ENCODE assay signal across 9 mouse cellular contexts in genomic region chr11:49658791-49659469, GRCm38 (mm10). TPM values are rescaled to one million over a fixed set of nuclear protein-coding genes. Genes with fewer than 3 reads are reported as not detected.
A peak's percentile ranks its signal among the peaks of the same experiment; 100 is the strongest.
DNase-seq lines count a peak whose midpoint lies in the region; ATAC-seq and TF ChIP-seq lines count a peak whose summit lies in the region.
"Had no signal": no experiment of that assay in that cellular context is flagged by ENCODE, and none has a peak within 500 bp of the region (broad histone marks: within the 10 kb centered on the region; RNA-seq: fewer than 3 reads in every experiment).

No protein-coding gene starts in this region.

- peak; percentile 36 for ATAC-seq in activated CD4-positive, CD25-positive, alpha-beta regulatory T cell, adult 4 months
- 0 out of 2 replicates have a peak, but pooled peaks have one; percentile 34 for ATAC-seq in megakaryocyte-erythroid progenitor cell, adult 5-6 weeks (replicated peaks; ENCODE audit: low FRiP score, low TSS enrichment, poor library complexity, severe bottlenecking)

- DNase-seq in left cerebral cortex, adult 2 months (ENCODE audit: extremely low spot score in 1 of 2, low spot score in 2 of 2): no peak
- no peak for DNase-seq in left cerebral cortex, postnatal 25 days (ENCODE audit: low spot score in 2 of 2)
- peak; percentile 56 for DNase-seq in induced T-regulatory cell, adult 2 months (ENCODE audit: low read depth)
- DNase-seq in cerebellum, adult 18-20 months: no peak
- DNase-seq in neural tube, embryonic 10.5 days (ENCODE audit: extremely low spot score, low spot score): no peak

- H3K4me3 ChIP-seq in left cerebral cortex, adult 2 months: no peak overlapping the region
- H3K4me3 ChIP-seq: hindbrain, embryonic 13.5 days had no signal

- TF ChIP-seq CTCF in left cerebral cortex, adult 2 months (IDR thresholded peaks at IDR 0.05): no peak

- intact Hi-C loops in left cerebral cortex, adult 2 months (cut with DNase I): loop anchor here (10.0 kb wide), 2 partner anchors 186 to 296 kb away; partner anchors contain the start of gene Mapk9
- intact Hi-C loops in left cerebral cortex, postnatal 25 days (cut with DNase I): no loop called here

- peak overlapping the region; percentile 51; the same call in 1 of the 2 replicates for H3K27ac ChIP-seq in left cerebral cortex, adult 2 months
- H3K27ac ChIP-seq: hindbrain, embryonic 13.5 days; liver, embryonic 14.5 days had no signal

RNA-seq across cellular contexts. Expression of gene Scgb3a1, which starts 4.5 kb away (rescaled TPM):
- total RNA-seq in left cerebral cortex, adult 2 months (2021): not detected
- total RNA-seq in left cerebral cortex, postnatal 25 days (2021): under 1 TPM in 1 of 2 experiments, not detected in 1; 0.78 TPM
- polyA plus RNA-seq in activated CD4-positive, CD25-positive, alpha-beta regulatory T cell, adult 4 months (2017; shearing (Covaris generic)): under 1 TPM in 1 of 2 experiments, not detected in 1; 0.97 TPM
- not detected in 2 replicates for total RNA-seq in megakaryocyte-erythroid progenitor cell, adult 5-6 weeks (2014; fragmentation: Nextera tagmentation)
- total RNA-seq in megakaryocyte-erythroid progenitor cell, adult 5-6 weeks (2017): not detected in 2 replicates
- polyA plus RNA-seq: hindbrain, embryonic 13.5 days; liver, embryonic 14.5 days had no signal

RNA-seq across cellular contexts. Expression of gene Flt4, which starts 49.9 kb away (rescaled TPM):
- 1 to 10 TPM; 2.4 TPM for total RNA-seq in left cerebral cortex, adult 2 months (2021)
- 1 to 10 TPM; 2.3 to 2.6 TPM for total RNA-seq in left cerebral cortex, postnatal 25 days (2021)
- not detected for polyA plus RNA-seq in activated CD4-positive, CD25-positive, alpha-beta regulatory T cell, adult 4 months (2017; shearing (Covaris generic))
- not detected in 2 replicates for total RNA-seq in megakaryocyte-erythroid progenitor cell, adult 5-6 weeks (2014; fragmentation: Nextera tagmentation)
- not detected in 2 replicates for total RNA-seq in megakaryocyte-erythroid progenitor cell, adult 5-6 weeks (2017)

RNA-seq across cellular contexts. Expression of gene Cnot6, which starts 53.6 kb away (rescaled TPM):
- total RNA-seq in left cerebral cortex, adult 2 months (2021): 10 to 100 TPM; 48.7 to 50.8 TPM
- total RNA-seq in left cerebral cortex, postnatal 25 days (2021): 10 to 100 TPM; 44.7 to 51.6 TPM
- 10 to 100 TPM; 25.8 to 30.9 TPM for polyA plus RNA-seq in activated CD4-positive, CD25-positive, alpha-beta regulatory T cell, adult 4 months (2017; shearing (Covaris generic))
- total RNA-seq in megakaryocyte-erythroid progenitor cell, adult 5-6 weeks (2014; fragmentation: Nextera tagmentation): 104 and 127 TPM in 2 replicates
- 69.7 and 111 TPM in 2 replicates for total RNA-seq in megakaryocyte-erythroid progenitor cell, adult 5-6 weeks (2017)
